Mouse (Mus musculus) left cerebral cortex, postnatal 14 days (tissue): ENCODE results near the gene Ppp1r14b. TPM values are rescaled to one million over a fixed set of nuclear protein-coding genes. Genes with fewer than 3 reads are reported as not detected.
A peak's percentile ranks its signal among the peaks of the same experiment; 100 is the strongest.
"Not testable (repeated sequence)": the region's sequence is repeated elsewhere in the genome, so short reads cannot be mapped to it uniquely, and the experiment has no call there.

Experiments used
- DNase-seq, 2 experiments: peaks; one replicate each; pipeline ENCODE4 v3.0.0; 2021 to 2022; ENCODE audit warnings: low spot score in 2 of 2, mixed read lengths in 1 of 2
- intact Hi-C: fragments of 180-260 bp; cut with DNase I; formaldehyde crosslinking; loops from one replicate; pipeline ENCODE4 v1.15.1; 2025
- total RNA-seq, 2 experiments: library from RNA; stranded (reverse); gene quantifications; 2 replicates each; pipeline ENCODE4 v1.2.3; 2021

Ppp1r14b gene
- total RNA-seq, 2 experiments from 2014 or later = 55.4 to 71.5 TPM

GRCm38 (mm10) chr19:6987904-6988285 is 13.1 kb downstream of the Ppp1r14b start:
- intact Hi-C loops = no loop called here
- DNase-seq = no peak

- intact Hi-C loops = no loop called here
- no peak for DNase-seq
These were observed 14.5 kb downstream of the Ppp1r14b start for GRCm38 (mm10) chr19:6989251-6989650.

- intact Hi-C loops = no loop called here
- DNase-seq = no peak
These were observed 15.9 kb downstream of the Ppp1r14b start for GRCm38 (mm10) chr19:6990712-6991111.

GRCm38 (mm10) chr19:6991166-6991565 is 16.4 kb downstream of the Ppp1r14b start:
- intact Hi-C loops = not testable (repeated sequence)

GRCm38 (mm10) chr19:6992011-6992858 is 17.5 kb downstream of the Ppp1r14b start, which contains the start of gene Dnajc4:
Dnajc4 (minus strand) TSS chr19:6992572.
- intact Hi-C loops = no loop called here

More at GRCm38 (mm10) chr19:6991166-6991565, 16.4 kb downstream of the Ppp1r14b start:
- not testable (repeated sequence) for DNase-seq

GRCm38 (mm10) chr19:6993011-6993770 is 18.4 kb downstream of the Ppp1r14b start:
- intact Hi-C loops = no loop called here
- DNase-seq = no peak

More at GRCm38 (mm10) chr19:6992011-6992858, 17.5 kb downstream of the Ppp1r14b start, which contains the start of gene Dnajc4:
- peak; percentile 95 to 96 for DNase-seq

- DNase-seq = no peak
- intact Hi-C loops = no loop called here
These were observed 19.2 kb downstream of the Ppp1r14b start for GRCm38 (mm10) chr19:6994002-6994401.

- intact Hi-C loops = no loop called here
- no peak for DNase-seq
These were observed 19.7 kb downstream of the Ppp1r14b start for GRCm38 (mm10) chr19:6994489-6994888.

- no peak for DNase-seq
- intact Hi-C loops = no loop called here
These were observed 20.7 kb downstream of the Ppp1r14b start for GRCm38 (mm10) chr19:6995255-6995991.

- DNase-seq = peak; percentile 64 to 78
- intact Hi-C loops = no loop called here
These were observed 21.2 kb downstream of the Ppp1r14b start, which contains the start of the genes Nudt22 and Trpt1 for GRCm38 (mm10) chr19:6996006-6996405. Nudt22 (minus strand) TSS chr19:6996117. Trpt1 (plus strand) TSS chr19:6996131.

- DNase-seq = no peak
- intact Hi-C loops = no loop called here
These were observed 23.0 kb downstream of the Ppp1r14b start for GRCm38 (mm10) chr19:6997721-6998290.

GRCm38 (mm10) chr19:6999360-7000063 is 24.7 kb downstream of the Ppp1r14b start:
- intact Hi-C loops = no loop called here
- no peak for DNase-seq

- no peak for DNase-seq
- intact Hi-C loops = no loop called here
These were observed 32.3 kb downstream of the Ppp1r14b start for GRCm38 (mm10) chr19:7006892-7007593.

- DNase-seq = no peak
- intact Hi-C loops = no loop called here
These were observed 37.7 kb downstream of the Ppp1r14b start for GRCm38 (mm10) chr19:7012426-7012825.

- DNase-seq = no peak
- intact Hi-C loops = no loop called here
These were observed 39.2 kb downstream of the Ppp1r14b start for GRCm38 (mm10) chr19:7013984-7014383.

- intact Hi-C loops = loop anchor here (5.0 kb wide), 1 partner anchor 82 kb away; the partner anchor contains the start of gene Kcnk4
- DNase-seq = no peak
These were observed 39.8 kb downstream of the Ppp1r14b start for GRCm38 (mm10) chr19:7014481-7015135.
